Mouse (Mus musculus) ES-Bruce4 (cell line): ENCODE results near the gene Slc4a7. TPM values are rescaled to one million over a fixed set of nuclear protein-coding genes. Genes with fewer than 3 reads are reported as not detected.

ENCODE experiments used
- H3K27ac ChIP-seq: 2 replicates; pipeline ENCODE4 v1.5.1; 2012; ENCODE audit warnings: low read length, inconsistent platforms; ENCODE audit not compliant: insufficient read depth
- H3K27me3 ChIP-seq: 2 replicates; pipeline ENCODE4 v1.6.1; 2012; ENCODE audit warnings: mild to moderate bottlenecking, low read length, inconsistent platforms; ENCODE audit not compliant: control insufficient read depth, poor library complexity, insufficient read depth, severe bottlenecking
- H3K36me3 ChIP-seq: 2 replicates; pipeline ENCODE4 v1.6.1; 2012; ENCODE audit warnings: inconsistent platforms, mild to moderate bottlenecking, low read length, moderate library complexity; ENCODE audit not compliant: control insufficient read depth, poor library complexity, insufficient read depth, severe bottlenecking
- H3K4me1 ChIP-seq: one replicate; pipeline ENCODE4 v1.8.1; 2011; ENCODE audit warnings: low read length; ENCODE audit not compliant: control insufficient read depth, insufficient read depth
- H3K4me3 ChIP-seq: 2 replicates; pipeline ENCODE4 v1.5.1; 2011; ENCODE audit warnings: low read depth, mild to moderate bottlenecking, low read length
- H3K9ac ChIP-seq: 2 replicates; pipeline ENCODE4 v1.6.1; 2012; ENCODE audit warnings: low read depth, mild to moderate bottlenecking, inconsistent platforms; ENCODE audit not compliant: poor library complexity, severe bottlenecking
- H3K9me3 ChIP-seq: replicated peaks from 2 replicates; pipeline ENCODE4 v1.6.1; 2012; ENCODE audit warnings: mild to moderate bottlenecking, low read length, inconsistent platforms; ENCODE audit not compliant: control insufficient read depth, poor library complexity, insufficient read depth, severe bottlenecking
- CTCF ChIP-seq: IDR thresholded peaks from one replicate; pipeline ENCODE4 v1.8.1; 2011; ENCODE audit warnings: low read depth, low read length
- EP300 ChIP-seq: IDR thresholded peaks from 2 replicates; pipeline ENCODE4 v1.6.1; 2011; ENCODE audit warnings: low read depth, low read length; ENCODE audit not compliant: insufficient read depth
- POLR2A ChIP-seq: IDR thresholded peaks from one replicate; pipeline ENCODE4 v1.8.1; 2011; ENCODE audit warnings: low read length; ENCODE audit not compliant: insufficient read depth
- polyA plus RNA-seq: library from polyadenylated mRNA; stranded (reverse); fragments of >200 nt; gene quantifications from 2 replicates; pipeline ENCODE4 v1.2.4, GENCODE M21; 2011; ENCODE audit warnings: low read depth; ENCODE audit not compliant: missing spikeins, insufficient read depth, insufficient read length

Slc4a7 gene
- polyA plus RNA-seq, 1 experiment, result 81.1 TPM

GRCm38 (mm10) chr14:14709021-14709420 lies 6.9 kb downstream of the Slc4a7 start:
- Histone ChIP-seq H3K36me3 (peaks cover 7% of the 10 kb centered on the region), H3K4me3 (no peak overlapping the region), H3K27me3 (no peaks in the 10 kb centered on the region), H3K27ac (peak overlapping the region; percentile 67), H3K9ac (no peak overlapping the region), H3K9me3 (no peaks in the 10 kb centered on the region), H3K4me1 (no peaks in the 10 kb centered on the region)
- TF ChIP-seq EP300 (no peak), CTCF (no peak), POLR2A (no peak)

- no peak overlapping the region for H3K27ac ChIP-seq
- no peak for TF ChIP-seq EP300
- TF ChIP-seq POLR2A, result no peak
- no peak for TF ChIP-seq CTCF
- H3K4me3 ChIP-seq, result no peak overlapping the region
- no peak overlapping the region for H3K9ac ChIP-seq
- no peaks in the 10 kb centered on the region for H3K27me3 ChIP-seq
- H3K4me1 ChIP-seq, result no peaks in the 10 kb centered on the region
- H3K36me3 ChIP-seq, result peaks cover 7% of the 10 kb centered on the region
- no peaks in the 10 kb centered on the region for H3K9me3 ChIP-seq
Measured at GRCm38 (mm10) chr14:14714130-14714529, 12.1 kb downstream of the Slc4a7 start.

GRCm38 (mm10) chr14:14715794-14716193 lies 13.7 kb downstream of the Slc4a7 start:
- Histone ChIP-seq H3K27me3 (no peaks in the 10 kb centered on the region), H3K9me3 (no peaks in the 10 kb centered on the region), H3K4me1 (no peaks in the 10 kb centered on the region), H3K36me3 (peaks cover 3% of the 10 kb centered on the region), H3K27ac (no peak overlapping the region), H3K9ac (no peak overlapping the region), H3K4me3 (no peak overlapping the region)
- TF ChIP-seq CTCF (no peak), EP300 (no peak), POLR2A (no peak)

- no peak overlapping the region for H3K27ac ChIP-seq
- H3K4me1 ChIP-seq, result no peaks in the 10 kb centered on the region
- H3K27me3 ChIP-seq, result no peaks in the 10 kb centered on the region
- H3K36me3 ChIP-seq, result no peaks in the 10 kb centered on the region; the same call in none of the 2 replicates
- H3K4me3 ChIP-seq, result no peak overlapping the region
- no peak overlapping the region for H3K9ac ChIP-seq
- no peaks in the 10 kb centered on the region for H3K9me3 ChIP-seq
- TF ChIP-seq POLR2A (no peak), CTCF (no peak), EP300 (no peak)
Measured at GRCm38 (mm10) chr14:14716843-14717242, 14.8 kb downstream of the Slc4a7 start.

- Histone ChIP-seq H3K27ac (no peak overlapping the region), H3K4me3 (no peak overlapping the region), H3K27me3 (no peaks in the 10 kb centered on the region), H3K9me3 (no peaks in the 10 kb centered on the region), H3K9ac (no peak overlapping the region), H3K4me1 (no peaks in the 10 kb centered on the region), H3K36me3 (no peaks in the 10 kb centered on the region; the same call in 1 of the 2 replicates)
- TF ChIP-seq CTCF (no peak), EP300 (no peak)
Measured at GRCm38 (mm10) chr14:14718556-14718955, 16.5 kb downstream of the Slc4a7 start.

GRCm38 (mm10) chr14:14781169-14781568 lies 79.1 kb downstream of the Slc4a7 start:
- Histone ChIP-seq H3K9ac (no peak overlapping the region), H3K27ac (no peak overlapping the region), H3K36me3 (peaks cover 6% of the 10 kb centered on the region), H3K9me3 (no peaks in the 10 kb centered on the region), H3K4me3 (no peak overlapping the region), H3K4me1 (no peaks in the 10 kb centered on the region), H3K27me3 (no peaks in the 10 kb centered on the region)
- TF ChIP-seq CTCF (no peak), POLR2A (no peak), EP300 (no peak)
